Mouse (Mus musculus) heart, adult 2 months (tissue): Measurements from ENCODE around the gene Fbxo47. TPM values are rescaled to one million over a fixed set of nuclear protein-coding genes. Genes with fewer than 3 reads are reported as not detected.

Source experiments
- DNase-seq, 2 experiments: peaks; one replicate each; pipeline ENCODE4 v3.0.0; 2021
- H3K27ac ChIP-seq: fragments of 200-600 bp; 2 replicates; pipeline ENCODE4 v1.8.1; 2022
- H3K27me3 ChIP-seq: fragments of 200-500 bp; 2 replicates; pipeline ENCODE4 v1.6.1; 2012; ENCODE audit warnings: mild to moderate bottlenecking, low read length, inconsistent platforms, mixed read lengths; ENCODE audit not compliant: control insufficient read depth, insufficient read depth
- H3K36me3 ChIP-seq: fragments of 200-500 bp; 2 replicates; pipeline ENCODE4 v1.6.1; 2012; ENCODE audit warnings: low read length, inconsistent platforms; ENCODE audit not compliant: control insufficient read depth, insufficient read depth
- H3K4me1 ChIP-seq: fragments of 200-500 bp; 2 replicates; pipeline ENCODE4 v1.6.1; 2011; ENCODE audit warnings: low read length; ENCODE audit not compliant: control insufficient read depth, insufficient read depth
- H3K4me3 ChIP-seq: fragments of 200-600 bp; 2 replicates; pipeline ENCODE4 v1.8.1; 2022
- H3K79me2 ChIP-seq: fragments of 200-500 bp; replicated peaks from 2 replicates; pipeline ENCODE4 v1.6.1; 2012; ENCODE audit warnings: mild to moderate bottlenecking, inconsistent platforms, low read length, moderate library complexity, mixed read lengths; ENCODE audit not compliant: control insufficient read depth, insufficient read depth
- H3K9ac ChIP-seq: fragments of 200-500 bp; 2 replicates; pipeline ENCODE4 v1.6.1; 2012; ENCODE audit warnings: low read depth, mild to moderate bottlenecking, control low read depth, inconsistent platforms, low read length, mixed read lengths
- CTCF ChIP-seq: fragments of 200-600 bp; IDR thresholded peaks from 2 replicates; pipeline ENCODE4 v1.8.1; 2022; ENCODE audit warnings: antibody characterized with exemption, mild to moderate bottlenecking, moderate library complexity
- EP300 ChIP-seq: fragments of 200-500 bp; IDR thresholded peaks from 2 replicates; pipeline ENCODE4 v1.6.1; 2011; ENCODE audit warnings: low read depth, low read length, control low read depth; ENCODE audit not compliant: insufficient read depth
- POLR2A ChIP-seq: fragments of 200-500 bp; IDR thresholded peaks from 2 replicates; pipeline ENCODE4 v1.6.1; 2011; ENCODE audit warnings: mild to moderate bottlenecking, low read depth, low read length, control low read depth; ENCODE audit not compliant: insufficient read depth
- WGBS: fragments of 180-500 bp; shearing (Covaris S2); methylation state at CpG from one replicate; pipeline ENCODE4 v1.1.7; 2018; 5-methylcytosine and 5-hydroxymethylcytosine counted together
- intact Hi-C: fragments of 180-260 bp; cut with DNase I; formaldehyde crosslinking; loops from one replicate; pipeline ENCODE4 v1.15.1; 2025
- polyA plus RNA-seq: library from polyadenylated mRNA; depleted of rRNA; stranded (reverse); fragments of >200 nt; gene quantifications from 2 replicates; pipeline ENCODE4 v1.2.3, GENCODE M21; 2012
- total RNA-seq, 2 experiments: library from RNA; stranded (reverse); gene quantifications; 2 replicates each; pipeline ENCODE4 v1.2.3; 2021

Gene Fbxo47
- total and polyA plus RNA-seq, 3 experiments: 0.29 to 0.45 (median 0.43) TPM

- Histone ChIP-seq H3K9ac (no peak overlapping the region), H3K4me3 (no peak overlapping the region), H3K36me3 (no peaks in the 10 kb centered on the region), H3K79me2 (no peaks in the 10 kb centered on the region), H3K27me3 (no peaks in the 10 kb centered on the region), H3K27ac (no peak overlapping the region; the same call in 1 of the 2 replicates), H3K4me1 (no peaks in the 10 kb centered on the region)
- intact Hi-C loops: no loop called here
- 89% methylated on average over 2 of the region's 2 CpGs for WGBS
- DNase-seq: no peak
- TF ChIP-seq EP300: no peak
- no peak for TF ChIP-seq CTCF
- TF ChIP-seq POLR2A: no peak
These were observed 21.6 kb upstream of the Fbxo47 start for GRCm38 (mm10) chr11:97905540-97905939.

- no peaks in the 10 kb centered on the region for H3K27me3 ChIP-seq
- no peak overlapping the region for H3K9ac ChIP-seq
- peaks cover 1% of the 10 kb centered on the region for H3K4me1 ChIP-seq
- H3K27ac ChIP-seq: no peak overlapping the region
- TF ChIP-seq CTCF (no peak), POLR2A (no peak), EP300 (no peak)
- WGBS: 78% methylated on average over 13 of the region's 13 CpGs
- intact Hi-C loops: no loop called here
- H3K36me3 ChIP-seq: no peaks in the 10 kb centered on the region
- no peak for DNase-seq
- H3K4me3 ChIP-seq: no peak overlapping the region
- no peaks in the 10 kb centered on the region for H3K79me2 ChIP-seq
These were observed 20.8 kb upstream of the Fbxo47 start for GRCm38 (mm10) chr11:97904801-97905200.

- no peaks in the 10 kb centered on the region for H3K79me2 ChIP-seq
- no peak overlapping the region for H3K4me3 ChIP-seq
- no peak overlapping the region for H3K27ac ChIP-seq
- 79% methylated on average over 6 of the region's 6 CpGs for WGBS
- no peaks in the 10 kb centered on the region for H3K36me3 ChIP-seq
- H3K27me3 ChIP-seq: no peaks in the 10 kb centered on the region
- DNase-seq: no peak
- H3K9ac ChIP-seq: no peak overlapping the region
- H3K4me1 ChIP-seq: peaks cover 1% of the 10 kb centered on the region
- intact Hi-C loops: no loop called here
- TF ChIP-seq POLR2A (no peak), EP300 (no peak), CTCF (no peak)
These were observed 17.9 kb upstream of the Fbxo47 start for GRCm38 (mm10) chr11:97901806-97902205.

GRCm38 (mm10) chr11:97899822-97900221, 15.9 kb upstream of the Fbxo47 start:
- H3K4me1 ChIP-seq: peaks cover 1% of the 10 kb centered on the region
- no peaks in the 10 kb centered on the region for H3K36me3 ChIP-seq
- peak; percentile 97 for TF ChIP-seq CTCF
- TF ChIP-seq POLR2A: 0 out of 2 replicates have a peak, but pooled peaks have one; percentile 19
- peak; percentile 93 for TF ChIP-seq EP300
- DNase-seq: peak; percentile 85 to 86
- H3K4me3 ChIP-seq: no peak overlapping the region
- peak overlapping the region; percentile 74 for H3K27ac ChIP-seq
- WGBS: 0% methylated on average over 2 of the region's 2 CpGs
- H3K9ac ChIP-seq: no peak overlapping the region
- no peaks in the 10 kb centered on the region for H3K27me3 ChIP-seq
- H3K79me2 ChIP-seq: no peaks in the 10 kb centered on the region
- intact Hi-C loops: loop anchor here (1.0 kb wide), 2 partner anchors 87 to 175 kb away; no protein-coding TSS in a partner anchor

- intact Hi-C loops: no loop called here
These were observed 13.7 kb upstream of the Fbxo47 start for GRCm38 (mm10) chr11:97897568-97898185.

GRCm38 (mm10) chr11:97896655-97897054, 12.7 kb upstream of the Fbxo47 start:
- Histone ChIP-seq H3K79me2 (no peaks in the 10 kb centered on the region), H3K27me3 (no peaks in the 10 kb centered on the region), H3K4me3 (no peak overlapping the region), H3K27ac (no peak overlapping the region), H3K9ac (no peak overlapping the region), H3K36me3 (no peaks in the 10 kb centered on the region), H3K4me1 (peaks cover 1% of the 10 kb centered on the region)
- DNase-seq: no peak
- no peak for TF ChIP-seq CTCF
- no peak for TF ChIP-seq EP300
- TF ChIP-seq POLR2A: no peak
- 51% methylated on average over 4 of the region's 4 CpGs for WGBS
- intact Hi-C loops: no loop called here

More at GRCm38 (mm10) chr11:97897568-97898185, 13.7 kb upstream of the Fbxo47 start:
- H3K4me3 ChIP-seq: no peak overlapping the region
- H3K27me3 ChIP-seq: no peaks in the 10 kb centered on the region
- no peak overlapping the region for H3K27ac ChIP-seq
- 71% methylated on average over 3 of the region's 3 CpGs for WGBS
- H3K36me3 ChIP-seq: no peaks in the 10 kb centered on the region
- no peak overlapping the region for H3K9ac ChIP-seq
- no peak for DNase-seq
- no peaks in the 10 kb centered on the region for H3K79me2 ChIP-seq
- peaks cover 1% of the 10 kb centered on the region for H3K4me1 ChIP-seq
- TF ChIP-seq CTCF: no peak
- no peak for TF ChIP-seq POLR2A
- no peak for TF ChIP-seq EP300
